In genomic region chr7:105578481-105578880, GRCm38 (mm10) we compare ENCODE assay signal across 16 mouse cellular contexts. TPM values are rescaled to one million over a fixed set of nuclear protein-coding genes. Genes with fewer than 3 reads are reported as not detected.
"Had no signal": no experiment of that assay in that cellular context is flagged by ENCODE, and none has a peak within 500 bp of the region (broad histone marks: within the 10 kb centered on the region; RNA-seq: fewer than 3 reads in every experiment).

No protein-coding gene starts in this region.

- H3K27me3 ChIP-seq: midbrain, embryonic 15.5 days had no signal

- H3K27ac ChIP-seq: kidney, postnatal 0 days; left cerebral cortex, adult 2 months; limb, embryonic 10.5 days; liver, embryonic 15.5 days; macrophage; midbrain, embryonic 15.5 days had no signal

- H3K4me3 ChIP-seq: limb, embryonic 10.5 days; liver, embryonic 15.5 days; megakaryocyte, embryonic 14.5 days had no signal

- DNase-seq: kidney, postnatal 4 days; lung, adult 2 months; spleen, adult 18-20 months; thymus, adult 18-20 months; thymus, postnatal 14 days had no signal

- ATAC-seq: lung, postnatal 0 days; midbrain, embryonic 15.5 days had no signal

RNA-seq across cellular contexts. Expression of gene Hpx, which starts 21.5 kb away (rescaled TPM):
- total RNA-seq: layer of hippocampus, postnatal 25 days; monocyte, adult 5-6 weeks had no signal
- polyA plus RNA-seq: limb, embryonic 10.5 days; neural tube, embryonic 14.5 days had no signal
